ENCODE assay signal across 8 mouse cellular contexts in the genomic region with DNA sequence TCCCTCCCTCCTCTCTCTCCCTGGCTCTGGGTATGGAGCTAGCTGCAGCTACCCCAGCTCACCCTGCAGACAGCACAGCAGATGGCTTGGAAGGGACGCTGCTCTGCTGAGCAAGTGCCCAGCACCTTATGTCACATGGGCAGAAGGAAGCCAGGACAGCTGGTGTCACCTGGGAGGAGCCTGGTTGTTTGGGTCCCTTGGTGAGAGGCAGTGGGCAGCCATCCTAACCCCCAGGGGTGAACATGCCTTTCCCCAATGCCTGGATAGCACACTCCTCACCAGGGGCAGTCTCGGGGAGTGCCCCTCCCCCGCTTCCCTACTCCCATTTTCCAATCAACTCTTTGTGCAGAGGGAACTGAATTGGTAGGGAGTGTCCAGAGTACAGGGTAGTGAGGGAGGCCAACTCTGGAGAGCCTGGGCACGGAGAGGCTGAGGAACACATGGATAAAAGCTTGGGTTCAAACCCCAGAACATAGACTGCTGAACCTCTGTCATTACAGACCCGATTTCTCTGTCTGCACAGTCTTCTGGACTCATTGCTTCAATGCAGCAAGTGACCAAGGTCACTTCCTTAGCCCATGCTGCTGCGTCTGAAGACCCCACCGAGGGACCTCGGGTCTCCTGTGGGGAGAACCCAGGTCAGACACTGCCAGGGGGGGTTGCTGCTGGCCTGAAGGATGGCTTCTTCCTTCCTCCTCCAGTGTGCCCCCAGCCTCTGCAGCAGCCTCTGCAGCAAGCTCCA. TPM values are rescaled to one million over a fixed set of nuclear protein-coding genes. Genes with fewer than 3 reads are reported as not detected.
A peak's percentile ranks its signal among the peaks of the same experiment; 100 is the strongest.
DNase-seq lines count a peak whose midpoint lies in the region; ATAC-seq lines count a peak whose summit lies in the region.

No protein-coding gene starts in this region.

- H3K9me3 ChIP-seq in embryonic facial prominence, embryonic 10.5 days, result no peaks in the 10 kb centered on the region
- H3K9me3 ChIP-seq in heart, embryonic 12.5 days (replicated peaks), result no peaks in the 10 kb centered on the region

- 9% methylated on average over 8 of the region's 8 CpGs for WGBS in embryonic facial prominence, embryonic 10.5 days
- 19% methylated on average over 8 of the region's 8 CpGs for WGBS in heart, embryonic 12.5 days

- H3K4me1 ChIP-seq in embryonic facial prominence, embryonic 10.5 days, result peaks cover 35% of the 10 kb centered on the region
- H3K4me1 ChIP-seq in heart, embryonic 12.5 days (replicated peaks), result peaks cover 34% of the 10 kb centered on the region

- peak overlapping the region; percentile 4 for H3K4me3 ChIP-seq in embryonic facial prominence, embryonic 10.5 days
- H3K4me3 ChIP-seq in heart, embryonic 12.5 days, result no peak overlapping the region

- H3K27me3 ChIP-seq in embryonic facial prominence, embryonic 10.5 days (replicated peaks; ENCODE audit: low read depth, poor library complexity, severe bottlenecking), result peaks cover 38% of the 10 kb centered on the region
- no peaks in the 10 kb centered on the region for H3K27me3 ChIP-seq in heart, embryonic 12.5 days (replicated peaks)

- H3K4me2 ChIP-seq in heart, embryonic 12.5 days, result 0 out of 2 replicates have a peak overlapping the region, but pooled peaks have one; percentile 2

- H3K9ac ChIP-seq in heart, embryonic 12.5 days, result peak overlapping the region; percentile 27; the same call in 1 of the 2 replicates

- peak; percentile 37 for DNase-seq in right cerebral cortex, postnatal 4 days
- no peak for DNase-seq in right cerebral cortex, adult 2 months (ENCODE audit: low spot score in 2 of 2)
- DNase-seq in embryonic facial prominence, embryonic 10.5 days (ENCODE audit: low spot score), result peak; percentile 61
- peak; percentile 59 for DNase-seq in kidney, postnatal 14 days
- DNase-seq in neural tube, embryonic 10.5 days (ENCODE audit: extremely low spot score, low spot score), result peak; percentile 50
- DNase-seq in spleen, postnatal 4 days (ENCODE audit: low spot score in 2 of 2), result no peak
- no peak for DNase-seq in c-Kit-positive CD71-positive TER-119-positive erythroid progenitor cells, embryonic 14.5 days (ENCODE audit: low spot score)

- ATAC-seq in heart, embryonic 12.5 days (ENCODE audit: insufficient number of reproducible peaks, low FRiP score), result no peak; the same call in 1 of the 2 replicates

- no peaks in the 10 kb centered on the region for H3K36me3 ChIP-seq in embryonic facial prominence, embryonic 10.5 days (replicated peaks)
- no peaks in the 10 kb centered on the region for H3K36me3 ChIP-seq in heart, embryonic 12.5 days

- peak overlapping the region; percentile 52 for H3K27ac ChIP-seq in embryonic facial prominence, embryonic 10.5 days (replicated peaks)
- H3K27ac ChIP-seq in heart, embryonic 12.5 days (ENCODE audit: poor library complexity, severe bottlenecking), result no peak overlapping the region

RNA-seq across cellular contexts. Expression of a gene that starts 18.4 kb away (rescaled TPM):
- 4.9 and 5.3 TPM in 2 replicates for polyA plus RNA-seq in embryonic facial prominence, embryonic 10.5 days (2016; fragmentation: Nextera tagmentation; extraction: Ambion mirVana)
- polyA plus RNA-seq in heart, embryonic 12.5 days (2016; fragmentation: Nextera tagmentation; extraction: Ambion mirVana), result 11.4 and 12.7 TPM in 2 replicates

RNA-seq across cellular contexts. Expression of a gene that starts 35.5 kb away (rescaled TPM):
- 16.7 and 21.4 TPM in 2 replicates for polyA plus RNA-seq in embryonic facial prominence, embryonic 10.5 days (2016; fragmentation: Nextera tagmentation; extraction: Ambion mirVana)
- polyA plus RNA-seq in heart, embryonic 12.5 days (2016; fragmentation: Nextera tagmentation; extraction: Ambion mirVana), result 5.4 and 5.7 TPM in 2 replicates

Comparison
In these comparisons a context has a peak if more than half of its experiments do, and no peak if none do; other contexts are left out.
1. DNase-seq: peak in right cerebral cortex, postnatal 4 days (single experiment), embryonic facial prominence, embryonic 10.5 days (single experiment), kidney, postnatal 14 days (single experiment) and neural tube, embryonic 10.5 days (single experiment); none in right cerebral cortex, adult 2 months (0 of 2), spleen, postnatal 4 days (0 of 2) and c-Kit-positive CD71-positive TER-119-positive erythroid progenitor cells, embryonic 14.5 days (single experiment).